Mouse (Mus musculus) lung, adult 2 months (tissue): ENCODE data around the gene Top1.

Experiments used
- CTCF ChIP-seq: fragments of 200-500 bp; IDR thresholded peaks from 2 replicates; pipeline ENCODE4 v1.5.1; 2011; ENCODE audit warnings: mild to moderate bottlenecking, low read length, control low read depth; ENCODE audit not compliant: insufficient read depth
- POLR2A ChIP-seq: fragments of 200-500 bp; IDR thresholded peaks from 2 replicates; pipeline ENCODE4 v1.6.1; 2011; ENCODE audit warnings: low read depth, mild to moderate bottlenecking, control low read depth, low read length, borderline replicate concordance; ENCODE audit errors: extremely low read depth

DNA sequence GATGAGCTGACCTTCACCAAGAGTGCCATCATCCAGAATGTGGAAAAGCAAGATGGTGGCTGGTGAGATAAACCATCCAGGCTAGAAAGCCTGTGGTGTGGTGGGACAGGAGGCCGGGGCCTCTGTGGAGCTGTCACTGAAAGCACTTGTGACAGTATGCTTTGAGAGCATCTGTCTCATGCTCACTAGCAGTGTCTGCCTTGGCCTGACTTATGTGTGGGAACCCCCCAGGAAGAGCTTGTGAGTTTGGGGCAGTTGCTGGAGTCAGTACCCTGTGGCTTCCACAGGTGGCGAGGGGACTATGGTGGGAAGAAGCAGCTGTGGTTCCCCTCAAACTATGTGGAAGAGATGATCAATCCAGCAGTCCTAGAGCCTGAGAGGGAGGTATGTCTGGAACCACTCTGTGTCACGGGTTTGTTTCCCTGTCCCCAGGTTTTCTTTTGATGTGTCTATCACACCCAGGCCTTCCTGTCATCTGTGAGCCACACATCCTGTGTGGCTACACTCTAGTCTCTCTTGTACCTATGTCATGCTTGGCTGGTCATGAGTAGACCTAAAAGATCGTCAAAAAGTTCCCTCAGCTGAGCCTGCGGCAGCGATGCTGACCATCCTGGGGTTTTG is 111.0 kb downstream of the Top1 start:
- TF ChIP-seq CTCF (no peak), POLR2A (no peak)
